Mouse (Mus musculus) layer of hippocampus, adult 9-11 months (tissue): Measurements from ENCODE around the gene Synj1.

Experiments
- DNase-seq: peaks from one replicate; pipeline ENCODE4 v3.0.0; 2022

Synj1 gene

DNA sequence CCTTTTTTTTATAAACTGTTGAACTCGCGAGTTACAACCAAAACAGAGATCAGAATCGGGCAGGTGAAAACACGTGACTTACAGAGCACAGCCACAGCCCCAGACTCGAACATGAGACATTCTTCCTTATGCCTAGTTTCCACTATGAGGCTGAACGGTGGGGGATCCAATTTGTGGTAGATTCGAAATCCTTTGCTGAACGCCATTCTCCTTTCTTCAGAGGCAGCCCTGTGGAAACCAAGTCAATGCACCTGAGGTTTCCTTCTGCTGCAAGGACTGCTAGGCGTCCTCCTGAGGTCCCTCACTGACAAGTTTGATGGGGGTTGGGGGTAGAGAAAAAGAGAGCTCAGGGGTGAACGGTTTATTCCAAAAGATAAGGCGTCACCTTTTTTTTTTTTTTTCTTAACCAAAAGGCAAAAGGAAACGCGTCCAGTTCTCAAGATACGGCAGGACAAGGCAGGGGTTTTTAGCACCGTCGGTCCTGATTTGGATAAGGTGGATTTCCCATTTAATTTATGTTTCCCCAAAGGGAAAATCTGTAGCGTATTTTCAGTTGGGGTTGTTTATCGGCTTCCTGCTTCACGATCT lies 1.1 kb downstream of the Synj1 start:
- no peak for DNase-seq

DNA sequence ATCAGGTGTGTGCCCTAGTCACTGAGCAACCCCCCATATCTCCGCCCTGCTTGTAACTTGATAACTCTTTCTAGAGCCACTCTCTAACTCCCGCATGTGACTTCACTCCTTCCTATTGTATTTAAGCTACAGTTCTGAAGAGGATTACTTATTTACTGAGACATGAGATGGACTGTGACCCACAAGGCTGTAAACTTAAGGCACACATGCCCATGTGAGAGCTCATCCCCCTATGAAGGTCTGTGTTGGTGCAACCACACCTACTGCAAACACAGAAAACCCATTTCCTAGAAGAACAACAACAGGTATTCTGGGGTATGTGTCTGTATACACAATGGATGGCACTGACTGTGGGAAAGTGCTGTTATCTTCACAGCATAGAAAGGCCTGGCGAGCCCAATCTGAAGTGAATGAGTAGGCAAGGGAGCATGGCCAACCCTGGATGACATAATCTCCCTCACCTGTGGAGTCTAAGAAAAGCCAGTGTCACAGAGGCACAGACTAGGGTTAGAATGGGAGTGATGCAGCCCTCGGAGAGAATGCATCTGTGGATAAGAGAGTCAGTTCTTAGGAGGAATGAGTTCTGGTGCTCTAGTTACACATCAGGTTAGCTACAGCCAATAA lies 6.1 kb downstream of the Synj1 start:
- DNase-seq, result no peak

- no peak for DNase-seq
Observed at GRCm38 (mm10) chr16:91001098-91001497, 10.0 kb downstream of the Synj1 start.

DNA sequence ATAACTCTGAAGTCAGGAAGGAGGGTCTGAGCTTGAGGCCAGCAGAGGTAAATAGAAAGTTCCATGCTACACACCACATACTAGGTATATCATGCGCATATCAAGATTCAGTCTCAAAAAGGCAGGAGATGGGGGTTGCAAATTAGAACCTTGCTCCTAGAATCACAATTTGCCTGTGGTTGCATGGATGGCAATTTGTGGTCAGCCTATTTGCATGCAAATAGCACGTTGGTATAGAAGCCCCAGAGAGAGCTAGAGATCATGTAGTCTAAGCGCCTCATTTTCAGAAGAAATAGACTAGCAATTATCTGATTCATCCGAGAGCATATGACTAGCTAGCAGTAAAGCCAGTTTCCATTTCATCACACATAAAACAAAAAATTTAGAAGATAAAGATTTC lies 11.3 kb downstream of the Synj1 start:
- no peak for DNase-seq

- peak; percentile 47 for DNase-seq
Observed at GRCm38 (mm10) chr16:90997822-90998221, 13.3 kb downstream of the Synj1 start.

DNA sequence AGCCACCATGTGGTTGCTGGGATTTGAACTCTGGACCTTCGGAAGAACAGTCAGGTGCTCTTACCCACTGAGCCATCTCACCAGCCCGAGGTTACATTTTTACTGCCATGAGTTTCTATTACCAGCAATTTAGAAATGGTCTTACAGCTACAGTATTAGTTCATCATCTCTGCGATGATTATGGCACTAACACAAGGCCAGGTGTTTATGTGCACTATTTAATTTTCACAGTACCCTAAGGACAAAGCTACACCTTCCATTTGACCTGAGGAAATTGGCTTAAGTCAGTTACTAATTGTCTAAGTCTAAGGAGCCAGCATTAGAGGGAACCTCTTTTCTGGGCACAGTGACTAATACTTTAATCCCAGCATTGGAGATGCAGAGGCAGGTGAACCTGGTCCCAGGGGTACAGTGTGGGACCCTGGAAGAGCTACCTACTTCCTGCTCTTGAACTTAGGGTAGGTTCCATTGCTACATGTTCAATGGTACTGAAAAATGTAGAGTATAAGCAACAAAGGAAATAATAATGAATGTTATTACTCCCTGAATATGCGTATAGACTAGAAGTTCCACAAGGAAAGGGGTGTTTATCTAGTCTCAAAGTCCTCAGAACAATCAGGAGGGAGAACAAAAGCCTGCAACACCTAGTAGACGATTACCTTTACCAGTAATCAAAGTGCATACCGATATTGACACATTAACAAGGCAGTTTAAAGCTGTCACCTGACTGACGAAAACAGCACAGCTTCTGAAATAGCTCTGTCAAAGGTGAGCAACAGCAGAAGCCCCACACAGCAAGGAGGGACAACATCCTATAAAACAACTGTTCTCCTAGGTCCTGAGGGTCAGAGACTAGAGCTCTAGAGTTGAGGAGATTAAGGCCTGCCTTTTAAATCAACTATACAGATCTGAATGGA lies 14.5 kb downstream of the Synj1 start:
- no peak for DNase-seq

DNA sequence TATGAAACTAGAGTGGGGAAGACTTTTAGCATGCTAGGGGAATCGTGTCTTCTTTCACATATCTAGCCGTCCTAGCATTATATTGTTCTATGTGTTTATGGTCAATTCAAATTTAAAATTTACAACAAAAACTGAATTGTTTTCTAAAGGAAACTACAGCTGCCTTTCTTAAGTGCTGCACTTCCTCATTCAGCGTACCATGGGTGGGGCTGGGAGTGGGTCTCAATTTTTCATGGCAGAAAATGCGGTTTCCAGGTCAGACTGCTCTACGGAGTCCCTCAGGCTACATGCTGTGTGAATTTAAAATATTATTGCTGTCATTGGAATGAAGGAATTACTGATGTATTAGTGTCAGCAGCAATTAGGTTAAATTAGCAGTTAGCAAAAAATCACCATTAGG lies 15.6 kb downstream of the Synj1 start:
- DNase-seq, result no peak

- no peak for DNase-seq
Observed at GRCm38 (mm10) chr16:90995023-90995422, 16.1 kb downstream of the Synj1 start.

GRCm38 (mm10) chr16:90989162-90989561 lies 21.9 kb downstream of the Synj1 start:
- DNase-seq, result no peak

DNA sequence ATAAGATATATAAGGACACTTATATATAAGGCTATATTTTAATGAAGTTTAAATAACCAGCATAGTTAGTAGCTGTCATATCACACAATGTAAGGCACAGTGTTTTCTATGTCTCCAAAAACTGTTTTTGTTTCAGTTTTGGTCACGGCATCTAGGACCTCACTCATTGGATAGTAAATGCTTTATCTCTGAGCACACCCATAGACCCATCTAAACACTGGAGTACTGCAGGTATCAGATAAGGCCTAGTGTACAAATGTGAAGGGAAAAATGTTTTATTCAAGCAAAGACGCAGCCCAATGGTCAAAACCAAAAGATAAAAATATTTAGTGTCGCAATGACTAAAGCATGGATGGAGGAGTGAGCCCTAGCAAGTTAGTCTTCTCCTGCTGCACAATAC lies 22.4 kb downstream of the Synj1 start:
- DNase-seq, result no peak

- no peak for DNase-seq
Observed at GRCm38 (mm10) chr16:90988039-90988438, 23.1 kb downstream of the Synj1 start.

DNA sequence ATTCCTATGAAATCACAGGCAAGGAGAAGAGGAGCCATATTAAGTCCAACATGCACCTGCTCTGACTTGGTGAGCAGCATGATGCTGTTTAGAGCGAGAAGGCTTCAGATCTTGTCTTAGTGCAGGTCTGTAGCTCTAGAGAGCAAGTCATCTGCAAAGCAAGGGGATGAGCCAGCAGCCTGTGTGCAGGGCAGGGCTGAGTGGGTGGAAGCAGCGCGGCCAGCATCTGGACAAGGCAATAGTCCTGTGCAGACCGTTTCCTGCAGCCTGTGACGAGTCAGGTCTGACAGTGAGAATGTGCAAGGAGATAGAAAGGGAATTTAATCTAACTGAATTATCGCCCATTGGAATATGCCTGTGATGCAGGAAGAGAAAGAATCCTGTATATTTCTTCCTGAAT lies 40.1 kb downstream of the Synj1 start:
- no peak for DNase-seq

- DNase-seq, result no peak
Observed at GRCm38 (mm10) chr16:90966241-90966640, 44.9 kb downstream of the Synj1 start.

DNA sequence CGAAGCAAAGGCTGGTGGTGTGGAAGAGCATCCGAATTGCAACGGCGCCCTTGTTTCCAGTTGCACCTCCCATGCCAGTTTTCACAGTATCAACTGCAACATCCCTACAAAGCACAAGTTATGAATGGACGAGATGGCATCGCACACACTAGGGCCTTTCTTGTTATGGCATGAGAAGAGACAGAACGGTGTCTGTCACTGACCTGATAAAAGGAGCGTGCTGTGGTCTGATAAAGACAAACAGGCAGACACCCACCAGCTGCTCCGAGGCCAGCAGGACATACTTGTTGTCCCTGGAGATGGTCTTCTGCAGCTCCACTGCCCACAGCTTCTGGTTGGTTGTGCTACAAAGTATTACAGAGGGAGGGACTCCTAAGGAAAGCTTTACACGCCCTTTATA lies 46.8 kb downstream of the Synj1 start:
- no peak for DNase-seq

DNA sequence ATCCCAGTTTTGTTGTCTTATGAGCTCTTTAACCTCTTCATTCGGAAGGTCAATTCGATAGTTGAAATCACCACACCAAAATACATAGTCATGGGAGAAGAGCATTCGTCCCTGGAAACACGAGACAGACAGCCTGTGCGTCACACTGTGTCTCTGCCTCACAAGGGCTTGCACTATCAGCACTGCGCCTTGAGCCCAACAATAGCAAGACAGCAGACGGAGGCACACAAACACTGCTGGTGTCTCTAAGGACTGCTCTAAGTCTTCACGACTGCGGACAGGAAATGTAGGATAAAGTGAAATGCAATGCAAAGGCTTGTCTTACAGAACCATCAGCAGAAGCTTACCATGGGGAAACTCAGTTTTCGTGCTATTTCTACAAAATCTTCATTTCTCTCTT lies 47.2 kb downstream of the Synj1 start:
- DNase-seq, result no peak

DNA sequence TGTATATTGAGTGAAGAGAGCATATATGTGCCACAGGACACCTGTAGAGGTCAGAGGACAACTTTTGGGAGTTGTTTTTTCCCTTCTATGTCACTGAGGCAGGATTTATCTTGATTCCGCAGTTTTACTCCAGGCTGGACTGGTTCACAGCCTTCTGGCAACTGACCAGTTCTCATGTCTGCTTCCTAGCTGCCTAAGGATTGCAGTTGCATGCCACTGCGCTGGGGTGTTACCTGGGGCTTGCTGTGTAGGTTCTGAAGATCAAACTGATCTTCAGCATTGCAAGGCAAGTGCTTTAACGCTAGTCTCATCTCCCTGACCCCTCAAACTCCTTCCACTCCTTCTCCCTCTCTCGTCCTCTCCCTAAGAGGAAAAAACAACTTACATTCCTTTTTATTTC lies 47.9 kb downstream of the Synj1 start:
- DNase-seq, result no peak

DNA sequence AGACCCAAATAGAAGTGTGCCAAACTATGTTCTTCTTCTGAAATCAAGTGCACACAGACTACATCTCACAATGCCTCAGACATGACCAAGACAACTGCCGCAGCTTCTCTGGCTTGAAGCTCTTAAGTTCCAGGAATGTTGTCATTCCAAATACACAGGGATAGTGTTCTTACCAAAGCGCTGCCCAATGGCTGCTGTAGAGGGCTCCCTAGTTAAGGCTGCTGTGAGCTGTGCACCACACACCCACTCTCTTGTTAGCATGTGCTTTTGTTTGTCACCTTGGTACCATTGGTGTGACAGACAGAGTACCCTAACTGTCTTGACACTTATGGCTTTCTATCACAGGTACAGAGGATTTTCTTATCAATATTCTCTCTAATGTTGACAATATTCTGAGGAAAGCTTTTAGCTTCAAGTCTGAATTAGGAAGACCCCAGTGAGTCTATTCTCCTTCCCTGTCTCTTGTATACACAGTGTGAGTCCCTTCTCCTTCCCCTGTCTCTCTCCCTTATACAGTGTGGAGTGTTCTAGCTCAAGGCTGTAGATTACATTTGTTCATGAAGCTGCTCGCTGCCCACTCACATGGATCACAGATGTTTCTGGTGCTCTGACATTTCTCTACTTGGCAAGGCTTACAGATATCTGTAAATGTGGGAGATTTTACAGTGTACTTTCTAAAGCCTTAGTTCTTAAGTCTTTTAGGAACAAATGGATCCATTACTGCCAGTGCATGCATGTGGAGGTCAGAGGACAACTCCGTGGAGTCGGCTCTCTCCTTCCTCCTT lies 52.6 kb downstream of the Synj1 start:
- peak; percentile 81 for DNase-seq

DNA sequence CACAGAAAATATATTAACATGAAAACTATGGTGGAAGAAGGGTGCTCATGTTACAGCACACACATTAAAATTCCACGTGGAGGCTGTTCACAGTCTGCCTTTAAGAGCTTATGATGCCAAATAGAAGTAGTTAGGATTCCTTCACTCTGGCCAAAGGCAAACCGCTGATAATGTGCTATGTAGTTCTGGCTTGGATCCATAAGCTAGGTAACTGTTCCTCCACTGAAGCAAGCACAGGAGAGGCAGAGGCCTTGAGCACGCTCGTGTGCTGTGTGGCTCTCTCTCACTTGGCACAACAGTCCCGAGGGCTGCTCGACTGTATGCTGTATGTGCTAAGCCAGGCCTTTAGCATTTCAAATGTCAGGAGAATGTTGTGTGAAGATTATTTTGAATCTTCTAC lies 55.6 kb downstream of the Synj1 start:
- no peak for DNase-seq

- no peak for DNase-seq
Observed at GRCm38 (mm10) chr16:90953770-90954169, 57.3 kb downstream of the Synj1 start.

DNA sequence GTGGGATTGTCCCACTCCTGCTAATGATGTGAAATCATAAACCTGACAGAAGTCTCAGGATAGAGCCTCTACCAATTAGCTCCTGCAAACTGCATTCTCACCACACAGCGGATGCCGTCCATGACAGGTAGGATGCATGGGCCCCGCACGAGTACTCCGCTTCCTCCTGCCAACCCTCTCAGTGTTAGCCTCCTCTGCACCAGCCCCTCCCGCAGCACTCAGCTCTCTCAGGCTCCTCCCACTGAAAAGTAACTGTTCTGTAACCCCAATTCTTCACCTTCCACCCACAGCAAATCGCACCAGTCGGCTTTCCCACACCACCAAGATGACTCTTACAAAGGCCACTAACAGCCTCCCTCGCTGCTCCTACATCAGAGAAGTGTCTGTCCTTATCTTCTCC lies 58.0 kb downstream of the Synj1 start:
- DNase-seq, result no peak

DNA sequence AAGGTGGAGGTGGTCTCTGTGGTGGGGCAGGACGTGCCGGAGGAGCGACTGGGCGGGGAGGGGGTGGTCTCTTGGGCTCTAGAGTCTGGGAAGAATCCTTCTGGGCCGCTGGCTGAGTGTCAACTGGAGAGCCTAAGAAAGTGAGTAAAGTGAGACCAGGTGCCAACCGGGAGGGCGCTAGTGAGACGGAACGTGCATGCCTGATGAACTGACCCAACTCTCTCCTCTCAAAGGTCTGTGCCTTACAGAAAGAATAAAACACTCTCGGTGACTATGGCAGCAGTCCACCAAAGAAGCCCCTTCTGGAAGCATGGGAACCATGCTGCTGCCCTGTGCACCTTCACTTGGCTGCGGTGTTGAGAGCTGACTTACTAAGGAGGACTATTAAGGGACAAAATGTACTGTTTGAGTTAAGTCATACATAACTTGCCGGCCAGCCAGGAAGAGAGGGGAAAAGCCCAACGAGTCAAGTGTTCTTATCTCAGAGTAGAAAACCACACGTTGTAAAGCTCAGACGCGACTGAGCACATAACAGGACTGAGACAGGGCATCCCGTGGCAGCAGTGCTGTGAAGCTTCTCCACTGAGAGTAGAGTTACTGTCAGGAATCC lies 60.6 kb downstream of the Synj1 start:
- no peak for DNase-seq

- DNase-seq, result no peak
Observed at GRCm38 (mm10) chr16:90946977-90947376, 64.1 kb downstream of the Synj1 start.

DNA sequence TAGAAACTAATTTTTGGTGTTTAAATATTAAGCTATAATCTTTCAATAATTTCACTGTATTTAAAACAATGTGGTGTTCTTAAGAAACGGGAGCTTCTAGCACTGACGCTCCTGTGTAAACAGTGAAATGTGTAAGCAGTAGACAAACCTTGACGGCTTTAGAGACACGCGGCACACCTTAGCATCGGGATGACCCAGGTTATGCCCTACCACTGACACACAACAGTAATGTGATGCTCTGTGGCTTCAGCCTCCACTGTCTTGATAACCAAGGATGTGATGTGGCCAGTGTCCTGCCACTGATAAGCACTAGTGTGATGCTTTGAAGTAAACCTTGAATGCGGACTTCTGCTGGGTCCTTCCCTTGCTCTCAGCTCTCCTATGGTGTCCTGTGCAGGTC lies 69.9 kb downstream of the Synj1 start:
- no peak for DNase-seq
